Mouse (Mus musculus): ENCODE measurements around the gene Vmn2r53.
"Not testable (repeated sequence)": the region's sequence is repeated elsewhere in the genome, so short reads cannot be mapped to it uniquely, and the experiment has no call there.

The Vmn2r53 gene

DNA sequence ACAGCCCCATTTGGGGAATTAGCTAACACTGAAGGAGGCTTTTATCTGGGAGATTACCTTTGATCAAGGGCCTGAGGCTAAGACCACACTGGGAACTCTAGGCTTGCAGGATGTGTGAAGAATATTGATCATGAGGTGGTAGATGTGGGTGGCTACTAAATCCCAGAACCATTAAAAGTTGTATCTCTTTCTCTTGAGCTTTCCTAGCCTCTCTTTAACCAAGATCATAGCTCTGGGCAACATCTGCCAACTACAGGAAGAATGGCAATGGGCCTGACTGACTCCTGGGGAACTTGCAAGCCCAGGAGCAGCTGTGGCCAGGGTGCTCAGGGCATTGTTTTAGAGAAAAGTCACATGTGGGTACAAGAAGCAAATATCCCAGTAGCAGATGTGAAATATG lies at the start of gene Vmn2r53:
TSS of gene Vmn2r53 (minus strand) at position 101 of the 400 bp plus-strand sequence.
- no peak for DNase-seq

DNA sequence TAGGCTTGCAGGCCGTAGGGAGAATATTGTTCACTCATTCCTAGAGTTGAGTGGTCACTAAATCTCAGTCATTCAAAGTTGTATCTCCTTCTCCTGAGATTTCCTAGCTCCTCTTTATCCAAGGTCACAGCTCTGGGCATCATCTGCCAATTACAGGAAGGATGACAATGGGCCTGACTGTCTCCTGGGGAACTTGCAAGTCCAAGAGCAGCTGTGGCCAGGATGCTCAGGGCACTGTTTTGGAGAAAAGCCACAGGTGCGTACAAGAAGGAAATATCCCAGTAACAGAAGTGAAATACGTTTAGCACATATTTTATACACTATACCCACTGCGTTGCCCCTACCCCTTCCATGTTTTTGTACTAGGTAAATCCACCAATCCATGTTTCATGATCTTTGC lies 31.6 kb upstream of the Vmn2r53 start, which contains the start of gene Vmn2r54:
TSS of gene Vmn2r54 (minus strand) at position 101 of the 400 bp plus-strand sequence.
- not testable (repeated sequence) for DNase-seq

All from spleen, adult 18-20 months (tissue).